Comparison of ENCODE assay signal across 16 mouse cellular contexts in genomic region chr6:54932526-54932925, GRCm38 (mm10).
"Had no signal": no experiment of that assay in that cellular context is flagged by ENCODE, and none has a peak within 500 bp of the region (broad histone marks: within the 10 kb centered on the region; RNA-seq: fewer than 3 reads in every experiment).

No protein-coding gene starts in this region.

- H3K36me3 ChIP-seq: liver, embryonic 13.5 days; liver, embryonic 15.5 days; midbrain, embryonic 13.5 days; midbrain, embryonic 15.5 days; neural tube, embryonic 12.5 days; stomach, embryonic 15.5 days had no signal

- H3K4me2 ChIP-seq: liver, embryonic 13.5 days; liver, embryonic 15.5 days; lung, embryonic 14.5 days; midbrain, embryonic 11.5 days; midbrain, embryonic 13.5 days; midbrain, embryonic 15.5 days; neural tube, embryonic 12.5 days; stomach, embryonic 15.5 days had no signal

- DNase-seq: liver, embryonic 13.5 days; liver, postnatal 0 days; right cerebral cortex, postnatal 14 days; thymus, adult 2 months; thymus, postnatal 25 days; thymus, postnatal 4 days had no signal

- H3K9me3 ChIP-seq: liver, embryonic 13.5 days; liver, embryonic 15.5 days; midbrain, embryonic 13.5 days; midbrain, embryonic 15.5 days; neural tube, embryonic 12.5 days; stomach, embryonic 15.5 days had no signal

- H3K27me3 ChIP-seq: liver, embryonic 13.5 days; liver, embryonic 15.5 days; midbrain, embryonic 13.5 days; midbrain, embryonic 15.5 days; neural tube, embryonic 12.5 days; stomach, embryonic 15.5 days had no signal

- H3K4me3 ChIP-seq: liver, embryonic 13.5 days; liver, embryonic 15.5 days; megakaryocyte, embryonic 14.5 days; midbrain, embryonic 13.5 days; midbrain, embryonic 15.5 days; neural tube, embryonic 12.5 days; stomach, embryonic 15.5 days had no signal

- H3K27ac ChIP-seq: liver, embryonic 13.5 days; liver, embryonic 15.5 days; macrophage; midbrain, embryonic 13.5 days; midbrain, embryonic 15.5 days; neural tube, embryonic 12.5 days; stomach, embryonic 15.5 days; stomach, postnatal 0 days had no signal

- H3K9ac ChIP-seq: liver, embryonic 13.5 days; liver, embryonic 15.5 days; liver, postnatal 0 days; lung, embryonic 14.5 days; midbrain, embryonic 13.5 days; midbrain, embryonic 15.5 days; neural tube, embryonic 12.5 days; stomach, embryonic 15.5 days had no signal

- ATAC-seq: liver, postnatal 0 days; midbrain, embryonic 13.5 days; midbrain, embryonic 15.5 days had no signal

- H3K4me1 ChIP-seq: liver, embryonic 13.5 days; liver, embryonic 15.5 days; midbrain, embryonic 13.5 days; midbrain, embryonic 15.5 days; neural tube, embryonic 12.5 days; stomach, embryonic 15.5 days had no signal
